Mouse (Mus musculus) liver (tissue): ENCODE data around the gene Mrps25.
A peak's percentile ranks its signal among the peaks of the same experiment; 100 is the strongest.

ENCODE experiments used
- DNase-seq: peaks from one replicate; pipeline ENCODE4 v3.0.0-alpha.2; 2020; ENCODE audit warnings: mixed read lengths

The Mrps25 gene

DNA sequence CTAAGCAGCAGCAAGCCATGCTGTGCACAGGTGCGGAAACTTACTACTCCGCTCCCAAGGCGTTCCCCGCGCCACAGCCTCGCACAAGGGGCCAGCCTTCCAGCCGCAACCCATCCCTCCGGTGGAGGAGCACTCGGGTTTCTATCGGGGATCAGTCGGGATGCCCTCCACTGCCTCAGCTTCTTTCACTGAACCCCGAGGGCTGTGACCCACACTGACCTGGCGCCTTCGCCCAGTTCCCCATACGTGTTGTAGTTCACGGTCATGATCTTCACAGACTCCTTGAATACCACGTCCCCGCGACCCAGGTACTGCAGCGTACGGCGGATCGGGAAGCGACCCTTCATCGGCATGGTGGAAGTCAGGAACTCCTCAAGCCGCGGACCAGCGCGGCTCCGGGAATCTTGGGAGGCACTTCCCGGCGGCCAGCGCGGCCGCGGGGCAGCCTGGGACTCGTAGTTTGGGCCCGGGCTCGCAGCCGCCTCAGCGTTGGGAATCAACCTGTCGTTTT lies at the start of gene Mrps25:
TSS of gene Mrps25 (minus strand) at position 413 of the 511 bp plus-strand sequence.
- peak; percentile 82 for DNase-seq

DNA sequence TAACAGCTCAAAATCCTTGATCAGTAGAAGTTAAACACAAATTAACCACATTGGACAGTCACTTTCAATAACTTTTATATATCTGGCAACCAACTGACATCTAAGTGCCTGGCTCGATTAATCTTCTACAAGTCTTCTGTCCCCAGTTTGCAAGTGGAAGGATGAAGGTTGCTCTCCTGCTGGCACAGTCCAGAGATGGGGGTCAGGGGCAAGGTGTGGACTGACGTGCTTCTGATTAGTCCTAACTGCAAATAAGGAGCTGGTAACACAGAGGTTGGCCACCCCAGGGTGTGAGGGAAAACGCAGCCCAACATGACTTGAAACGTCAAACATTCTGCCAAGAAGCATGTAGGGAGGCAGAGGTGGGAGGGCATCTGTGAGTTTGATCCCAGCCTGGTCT lies 47.9 kb upstream of the Mrps25 start:
- DNase-seq: no peak

DNA sequence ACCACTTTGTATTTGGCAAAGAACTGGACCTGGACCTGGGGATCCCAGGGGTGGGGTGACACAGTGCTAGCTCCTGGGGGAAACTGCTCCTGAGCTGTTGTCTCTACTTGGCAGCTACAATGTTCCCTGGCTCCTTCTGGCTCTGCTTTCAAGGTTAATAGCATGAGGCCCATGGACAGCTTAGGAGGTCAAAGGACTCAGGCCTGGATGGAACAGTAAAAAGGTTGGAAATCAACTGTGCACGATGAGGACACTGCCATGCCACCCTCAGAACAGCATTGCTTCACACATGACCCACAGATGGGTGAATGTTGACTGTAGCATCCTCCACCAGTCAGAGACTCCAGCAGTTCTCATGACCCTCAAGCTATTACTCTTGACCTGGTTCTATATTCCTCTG lies 47.5 kb upstream of the Mrps25 start:
- DNase-seq: no peak

DNA sequence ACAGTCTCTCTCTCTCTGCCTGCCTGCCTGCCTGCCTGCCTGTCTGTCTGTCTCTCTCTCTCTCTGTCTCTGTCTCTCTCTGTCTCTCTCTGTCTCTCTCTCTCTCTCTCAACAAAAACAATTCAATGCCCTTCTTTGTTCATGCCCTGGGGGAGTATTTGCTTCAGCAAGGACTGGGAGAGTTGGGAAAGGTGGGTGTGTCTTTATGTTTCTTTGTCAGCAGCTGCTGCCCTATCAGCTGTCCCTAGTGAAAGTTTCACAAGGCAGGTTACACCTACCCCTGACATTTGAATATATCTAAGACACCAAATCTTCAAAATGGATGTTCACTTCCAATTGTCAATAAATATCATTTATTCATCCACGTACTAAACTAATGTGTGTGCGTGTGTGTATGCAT lies 45.8 kb upstream of the Mrps25 start:
- no peak for DNase-seq

DNA sequence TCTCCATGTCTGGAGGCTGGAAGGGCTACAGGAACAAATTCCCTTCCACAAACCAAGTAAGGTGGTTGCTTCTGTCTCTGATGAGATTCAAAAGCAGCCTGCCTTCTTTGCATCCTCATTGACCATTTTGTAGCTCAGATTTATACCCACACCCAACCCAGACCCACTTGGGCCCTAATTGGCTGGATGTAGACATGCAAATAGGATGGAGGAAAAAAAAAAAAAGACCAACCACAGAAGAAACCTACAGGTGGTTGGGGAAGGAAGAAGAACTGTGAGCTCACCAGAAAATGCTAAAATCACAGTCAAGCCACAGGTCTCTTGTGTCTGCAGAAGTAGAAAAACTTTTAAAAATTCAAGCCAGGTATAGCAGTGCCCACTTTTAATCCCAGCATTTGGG lies 45.3 kb upstream of the Mrps25 start:
- no peak for DNase-seq

DNA sequence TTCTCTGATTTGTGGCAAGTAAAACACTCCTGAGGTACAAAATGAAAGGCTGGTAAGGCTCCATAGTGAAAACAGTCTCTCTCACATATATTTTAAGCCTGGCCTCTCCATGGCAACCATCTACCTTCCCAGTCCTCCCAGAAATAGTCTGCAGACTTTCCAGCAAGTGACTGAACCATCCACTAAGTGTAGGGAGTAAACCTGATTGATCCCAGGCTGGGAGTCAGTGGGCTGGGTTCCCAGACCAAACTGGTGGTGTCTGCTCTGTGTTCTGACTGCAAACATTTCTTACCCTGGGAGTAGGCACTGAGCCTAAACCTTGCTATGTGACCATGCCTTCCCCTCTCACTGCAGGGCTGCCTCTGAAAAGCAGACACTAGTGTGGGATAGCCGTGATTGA lies 41.1 kb upstream of the Mrps25 start:
- DNase-seq: no peak

DNA sequence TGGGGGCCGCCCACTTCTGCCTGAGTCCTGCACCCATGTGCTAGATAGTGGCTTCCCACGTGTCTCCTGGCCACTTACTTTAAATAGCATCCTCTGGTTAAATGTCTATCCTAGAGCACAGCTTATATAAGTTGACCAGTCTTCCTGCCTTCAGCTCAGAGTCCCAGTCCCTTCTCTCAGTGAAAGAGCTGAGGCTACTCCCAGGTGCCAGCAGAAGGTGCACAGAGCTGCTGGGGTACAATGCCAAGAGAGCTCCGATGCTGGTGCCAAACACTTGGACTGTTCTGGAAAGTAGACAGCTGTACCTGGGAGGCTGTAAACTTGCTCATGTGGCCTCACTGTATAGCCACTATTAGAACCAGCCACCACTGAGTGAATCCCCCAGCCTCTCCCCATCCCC lies 38.2 kb upstream of the Mrps25 start:
- DNase-seq: no peak

DNA sequence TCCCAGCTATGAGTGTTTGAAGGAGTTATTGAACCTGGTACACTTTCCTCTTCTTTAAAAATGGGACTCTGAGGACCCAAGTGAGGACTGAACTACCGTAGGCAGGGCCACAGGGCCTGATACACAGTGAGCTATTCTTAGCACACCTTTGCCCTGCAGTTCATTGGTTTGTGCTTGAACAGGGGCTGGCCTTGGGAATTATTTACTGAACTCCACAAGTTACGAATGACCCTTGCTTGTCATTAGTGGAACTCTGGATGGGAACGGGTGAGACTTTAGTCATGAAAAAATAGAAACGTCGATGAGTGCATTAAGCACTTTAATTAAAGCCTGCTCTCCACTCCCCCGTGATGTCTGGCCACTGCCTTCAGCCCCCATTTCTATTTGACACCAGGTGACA lies 37.8 kb upstream of the Mrps25 start:
- DNase-seq: no peak

DNA sequence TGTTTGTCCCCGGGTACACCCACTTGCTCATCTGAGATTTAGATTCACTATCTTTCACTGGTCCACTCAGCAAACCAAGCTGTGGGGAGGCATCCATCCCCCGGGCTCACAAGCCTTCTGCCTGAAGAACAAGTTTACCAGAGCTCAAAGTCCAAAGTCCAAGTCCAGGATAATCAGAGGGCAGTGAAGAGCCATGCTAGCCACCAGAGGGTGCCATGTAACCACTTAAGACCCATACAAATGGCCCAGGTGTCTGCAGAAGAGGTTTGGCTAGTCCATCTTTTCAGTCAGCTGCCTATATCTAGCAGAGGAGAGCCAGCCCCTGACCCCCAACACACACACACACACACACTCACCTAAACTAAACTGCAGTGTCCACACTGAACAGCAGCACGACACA lies 35.6 kb upstream of the Mrps25 start:
- DNase-seq: peak; percentile 40

DNA sequence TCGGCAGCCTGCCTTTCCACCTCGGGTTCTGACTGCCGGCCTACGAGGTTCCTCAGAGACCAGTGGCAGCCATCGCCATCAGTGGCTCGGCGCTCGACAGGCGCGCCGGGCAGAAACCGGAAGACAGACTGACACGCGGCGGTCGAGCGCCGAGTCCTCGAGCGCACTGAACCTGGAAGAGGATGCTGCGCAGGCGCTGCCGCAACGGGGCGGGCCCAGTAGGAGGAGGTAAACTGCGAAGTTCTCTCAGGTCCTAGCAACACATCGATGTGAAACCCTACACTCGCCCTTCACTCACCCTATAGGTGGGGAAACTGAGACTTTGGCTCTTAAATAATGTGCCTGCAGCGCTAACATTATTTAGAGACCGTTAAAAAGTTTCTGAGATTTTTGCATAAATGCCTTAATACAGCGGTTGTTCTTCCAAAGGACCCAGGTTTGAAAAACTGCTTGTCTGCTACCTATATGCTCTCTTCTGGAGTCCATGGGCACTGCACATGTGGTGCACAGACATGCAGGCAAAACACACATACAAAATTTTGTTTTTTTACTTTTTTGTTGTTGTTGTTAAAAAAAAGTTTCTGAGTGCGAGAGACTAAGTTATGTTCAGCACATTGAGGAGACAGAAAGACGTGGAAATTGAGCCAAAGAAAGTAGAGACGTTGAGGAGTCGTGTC lies 31.1 kb upstream of the Mrps25 start, which contains the start of gene Rbsn:
TSS of gene Rbsn (minus strand) at position 153 of the 677 bp plus-strand sequence.
- peak; percentile 94 for DNase-seq

DNA sequence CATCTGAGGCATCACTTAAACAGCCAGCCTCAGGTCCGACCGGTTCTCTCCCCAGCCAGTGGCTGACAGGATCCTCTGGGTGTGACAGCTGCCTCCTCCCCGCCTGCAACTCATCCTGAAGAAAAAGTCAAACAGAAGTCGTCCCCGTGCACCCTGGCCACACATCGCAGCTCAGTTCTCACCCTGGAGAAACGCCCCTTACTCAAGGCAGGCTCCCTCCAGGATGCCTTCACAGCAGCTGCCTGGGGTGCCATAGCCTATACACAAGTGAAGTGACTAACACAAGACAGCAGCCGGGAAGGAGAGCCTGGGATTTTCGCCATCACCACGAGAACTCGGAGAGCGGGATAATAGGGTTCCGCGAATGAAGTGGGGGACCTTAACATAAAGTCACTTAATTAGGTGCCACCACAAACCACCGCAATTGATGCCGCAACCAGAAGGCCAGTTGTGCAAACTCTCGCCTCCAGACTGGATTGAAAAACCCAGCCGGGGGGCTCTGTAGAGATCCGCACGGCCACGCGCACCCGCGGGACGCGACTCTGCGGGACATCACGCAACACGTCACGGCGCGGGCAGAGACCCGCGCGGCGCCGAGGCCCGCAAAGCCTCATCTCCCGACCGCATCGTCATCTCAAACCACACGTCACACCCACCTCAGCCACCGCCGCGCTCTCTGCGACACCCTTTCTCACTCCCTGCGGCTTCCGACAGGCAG lies 30.4 kb upstream of the Mrps25 start:
- DNase-seq: peak; percentile 45

DNA sequence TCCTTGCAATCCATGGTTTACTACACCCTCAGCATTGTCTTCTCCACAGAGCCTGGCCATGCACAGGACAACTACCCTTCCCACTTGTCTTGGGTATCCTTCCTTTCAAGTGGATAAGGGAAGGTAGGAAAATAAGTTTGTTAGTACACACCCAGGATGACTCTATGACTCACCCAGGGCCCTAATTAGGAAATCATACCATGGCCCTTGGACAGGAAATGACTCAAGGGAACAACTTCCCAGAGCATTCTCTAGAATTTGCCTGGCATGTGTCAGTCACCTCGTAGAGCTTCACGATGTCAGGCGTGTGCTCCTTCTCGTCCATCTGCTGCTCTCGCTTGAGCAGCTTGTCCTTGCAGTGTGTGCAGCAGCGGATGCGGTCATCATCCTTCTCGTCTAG lies 15.6 kb upstream of the Mrps25 start:
- DNase-seq: no peak

DNA sequence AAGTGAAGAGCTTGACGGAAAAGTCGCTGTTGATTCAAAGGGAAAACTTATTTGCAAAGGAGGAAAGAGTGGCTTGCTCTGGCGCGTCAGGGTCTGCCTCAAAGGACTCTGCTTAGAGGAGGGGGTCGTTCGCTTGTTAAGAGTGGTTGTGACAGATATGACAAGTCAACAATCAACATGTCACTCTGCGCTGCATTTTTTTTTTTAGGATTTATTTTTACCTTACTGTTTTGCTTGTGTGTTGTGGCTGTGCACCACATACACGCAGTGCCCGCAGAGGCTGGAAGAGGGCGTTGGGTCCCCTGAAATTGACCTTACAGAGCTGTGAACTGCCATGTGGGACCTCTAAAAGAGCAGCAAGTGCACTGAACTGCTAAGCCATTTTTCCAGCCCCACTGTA lies 345 bp upstream of the Mrps25 start:
- peak; percentile 34 for DNase-seq

DNA sequence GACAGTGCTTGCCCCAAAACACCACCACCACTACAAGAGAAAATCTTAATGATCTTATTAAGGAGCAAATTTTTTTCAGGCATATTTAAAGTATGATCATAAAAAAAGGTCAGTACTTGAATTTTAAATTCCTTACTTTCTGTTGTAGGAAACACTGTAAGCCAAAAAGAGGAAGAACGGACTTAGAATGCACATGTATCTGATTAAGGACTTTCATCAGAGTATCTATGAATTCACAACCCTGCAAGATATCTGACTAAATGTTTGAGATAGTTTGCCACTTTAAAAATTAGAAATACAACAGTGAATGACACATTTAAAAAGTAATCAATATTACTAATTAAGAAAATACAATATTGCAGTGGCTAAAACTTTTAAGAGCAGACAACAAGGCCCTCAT lies 7.4 kb downstream of the Mrps25 start:
- no peak for DNase-seq

DNA sequence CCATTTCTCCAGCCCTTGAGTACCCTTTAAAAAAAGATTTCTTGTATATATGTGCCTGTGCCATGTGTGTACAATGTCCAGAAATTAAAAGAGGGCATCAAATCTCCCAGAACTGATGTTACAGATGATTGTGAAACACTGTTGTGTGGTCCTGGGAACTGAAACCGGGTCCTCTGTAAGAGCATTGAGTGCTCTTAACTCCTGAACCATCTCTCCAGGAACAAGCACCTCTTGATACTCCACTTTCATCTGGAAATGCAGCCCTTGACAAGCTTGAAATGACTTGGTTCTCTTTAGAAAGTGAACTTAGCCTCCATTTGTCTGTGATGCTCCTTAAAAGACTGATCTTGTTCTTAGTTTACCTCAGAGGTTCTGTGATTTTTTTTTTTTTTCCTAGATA lies 21.1 kb downstream of the Mrps25 start:
- no peak for DNase-seq

DNA sequence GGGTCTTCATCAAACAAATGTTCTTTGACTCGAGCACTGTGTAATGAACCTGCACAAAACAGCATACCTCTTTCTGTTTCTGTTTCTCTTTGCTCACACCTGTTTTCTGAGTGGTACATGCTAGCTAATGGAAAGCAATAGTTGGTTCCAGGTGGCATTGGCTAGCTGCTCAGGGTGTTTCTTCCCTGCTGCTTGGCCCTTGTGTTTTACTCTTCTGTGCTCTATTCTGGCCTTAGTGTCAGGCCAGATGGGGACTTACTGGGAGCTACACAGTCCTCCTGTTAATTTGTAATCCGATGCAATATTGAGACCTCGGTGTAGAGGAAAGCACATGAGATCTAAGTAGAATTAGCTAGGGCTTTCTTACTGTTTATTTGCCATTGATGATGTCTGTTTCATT lies 25.0 kb downstream of the Mrps25 start:
- DNase-seq: no peak

DNA sequence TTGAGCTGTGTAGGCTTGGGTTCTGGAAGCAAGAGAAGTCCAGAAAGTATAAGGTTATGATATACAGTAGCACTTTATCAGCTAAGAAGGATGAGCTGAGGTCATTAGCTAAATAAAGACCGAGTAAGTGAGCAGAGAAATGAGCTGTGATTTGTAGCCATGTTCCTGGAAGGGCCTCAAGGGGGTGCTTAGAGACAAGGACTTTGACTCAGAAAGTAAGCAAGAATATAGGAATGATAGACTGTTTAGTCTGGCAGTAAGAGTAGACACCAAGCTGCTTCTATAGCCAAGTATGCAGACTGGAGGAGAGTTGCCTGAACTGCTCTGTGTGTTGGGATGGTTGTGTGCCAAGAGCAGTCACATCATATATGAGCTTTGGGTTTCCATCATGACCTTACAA lies 30.1 kb downstream of the Mrps25 start:
- no peak for DNase-seq

DNA sequence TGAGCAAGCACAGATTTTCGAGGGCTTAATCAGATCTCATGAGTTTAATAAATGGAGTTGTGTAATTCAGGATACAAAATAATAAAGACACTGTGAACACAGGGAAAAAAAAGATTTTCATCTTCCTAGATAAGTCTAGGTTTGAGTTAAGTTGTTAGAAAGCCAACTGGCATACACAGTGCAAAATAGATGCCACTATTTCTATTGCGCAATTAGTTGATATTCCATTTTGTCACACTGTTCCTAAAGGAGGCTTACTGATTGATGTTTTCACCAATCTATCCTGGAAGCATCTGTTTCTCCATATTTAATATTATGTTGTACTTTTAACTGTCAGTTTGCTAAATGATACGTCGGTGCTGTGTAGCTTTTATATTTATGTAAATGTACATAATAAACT lies 38.0 kb downstream of the Mrps25 start:
- no peak for DNase-seq

DNA sequence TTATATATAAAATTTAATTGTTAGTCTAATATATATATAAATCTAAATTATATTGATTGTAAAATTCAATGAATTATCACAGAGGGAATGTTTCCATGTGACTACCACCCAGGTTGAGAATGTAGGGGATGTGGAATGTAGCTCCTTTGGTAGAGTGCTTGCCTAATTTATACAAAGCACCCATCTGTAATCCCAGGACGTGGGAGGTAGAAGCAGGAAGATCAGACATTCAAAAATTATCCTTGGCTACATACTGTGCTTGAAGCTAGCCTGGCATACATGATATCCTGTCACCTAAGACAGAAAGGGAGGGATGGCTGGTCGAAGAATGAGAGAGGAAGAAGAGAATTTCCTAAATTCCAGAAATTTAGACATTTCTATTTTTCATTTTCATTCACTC lies 47.5 kb downstream of the Mrps25 start:
- DNase-seq: no peak

DNA sequence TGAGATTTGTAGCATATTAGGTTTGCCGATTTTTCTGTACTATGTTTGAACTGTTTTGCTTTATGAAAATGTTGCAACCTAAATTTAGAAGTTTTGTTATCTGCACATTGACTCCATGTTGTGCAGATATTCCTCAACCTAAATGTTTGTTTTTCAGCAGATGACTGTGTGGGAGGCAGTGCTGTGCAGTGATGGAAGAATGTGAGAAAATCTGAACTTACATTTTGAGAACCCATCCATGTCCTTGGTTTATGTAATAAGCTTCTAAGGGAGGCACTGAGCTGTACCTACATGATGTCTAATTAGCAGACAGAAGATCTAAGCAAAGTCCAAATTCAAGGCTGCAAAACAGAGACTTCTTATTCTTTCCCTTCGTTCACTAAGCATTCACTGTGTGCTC lies 50.2 kb downstream of the Mrps25 start:
- no peak for DNase-seq

DNA sequence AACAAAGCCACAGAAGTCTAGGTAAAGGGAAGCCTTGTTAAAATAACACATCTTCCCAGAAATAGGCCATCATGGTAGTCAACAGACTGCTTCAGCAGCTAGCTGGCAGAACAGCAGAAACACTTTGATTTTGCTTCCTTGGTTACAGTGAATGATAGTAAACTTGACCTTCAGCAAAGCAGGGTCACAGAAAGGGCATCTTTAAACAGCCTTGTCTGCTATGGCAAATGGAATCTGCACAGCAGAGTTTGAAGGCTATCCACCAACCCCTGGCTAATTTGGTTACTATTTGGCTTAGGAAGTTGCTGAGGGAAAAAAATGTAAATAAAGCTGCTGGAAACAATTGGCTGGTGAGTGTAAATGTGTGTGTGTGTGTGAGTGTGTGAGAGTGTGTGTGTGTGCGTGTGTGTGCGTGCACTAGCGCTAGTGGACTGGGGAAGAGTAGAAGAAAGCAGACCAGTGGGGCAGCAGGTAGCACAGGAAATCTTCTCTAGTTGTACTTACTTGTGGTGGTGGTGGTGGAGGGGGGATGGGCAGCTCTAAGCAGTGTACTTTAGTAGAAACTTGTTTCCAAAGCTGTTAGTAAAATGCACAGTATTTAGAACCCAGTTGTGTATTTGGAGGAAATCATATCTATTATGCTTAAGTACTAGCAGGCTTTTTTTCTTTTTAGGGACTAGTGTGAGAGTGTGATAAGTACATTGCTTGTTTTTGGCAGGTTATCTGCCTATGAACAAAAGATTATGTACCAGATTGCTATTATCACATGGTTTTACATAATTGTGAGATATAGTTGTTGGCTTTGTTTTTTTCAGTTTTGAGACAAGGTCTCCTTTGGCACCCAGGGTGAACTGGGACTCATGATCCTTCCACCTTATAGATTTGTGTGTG lies 51.6 kb downstream of the Mrps25 start:
- DNase-seq: no peak

DNA sequence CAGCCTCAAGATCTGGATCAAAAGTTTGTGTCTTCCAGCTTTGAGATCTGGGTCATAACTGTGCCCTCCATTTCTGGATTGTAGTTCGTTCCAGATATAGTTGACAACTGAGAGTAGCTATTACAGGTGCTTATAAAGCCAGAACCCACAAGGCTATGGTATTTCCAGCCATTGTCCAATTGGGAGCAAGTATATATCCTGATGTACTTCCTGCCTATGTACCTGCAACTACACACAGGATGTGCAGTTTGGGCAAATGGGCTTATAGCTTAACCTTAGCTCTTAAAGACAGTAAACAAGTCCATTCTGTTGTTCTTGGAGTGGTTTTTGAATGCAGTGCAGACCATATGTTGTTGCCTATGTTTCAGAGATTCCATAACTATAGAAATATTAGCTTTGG lies 52.4 kb downstream of the Mrps25 start:
- DNase-seq: no peak

DNA sequence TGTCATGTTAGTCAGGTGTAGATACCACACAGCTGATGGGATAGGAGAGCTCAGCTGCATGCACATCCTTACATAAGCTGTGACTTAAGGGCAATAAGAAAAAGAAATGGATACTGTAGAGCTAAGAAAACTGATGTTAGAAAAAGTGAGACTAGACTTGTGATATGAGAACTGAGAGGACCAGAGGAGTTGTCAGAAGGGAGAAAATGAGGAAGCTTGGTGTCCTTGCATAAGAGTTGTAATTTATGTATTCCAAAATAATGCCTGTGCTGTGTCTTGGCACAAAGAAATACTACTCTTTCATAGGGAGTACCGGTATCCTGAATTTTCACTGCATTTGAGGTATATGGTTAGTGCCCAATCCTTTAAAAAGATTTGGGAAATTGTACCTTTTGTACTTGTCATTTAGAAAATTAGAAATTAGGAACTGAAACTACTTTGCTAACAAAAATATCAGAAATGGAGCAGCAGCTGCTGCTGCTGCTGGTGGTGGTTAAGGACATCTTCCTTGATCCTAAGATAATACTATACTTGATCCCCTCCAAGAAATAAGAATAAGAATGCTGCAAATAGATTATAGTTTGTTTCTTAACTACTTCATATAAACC lies 56.9 kb downstream of the Mrps25 start:
- no peak for DNase-seq
